Mouse (Mus musculus): ENCODE measurements around the gene Tmem235.

The Tmem235 gene

GRCm38 (mm10) chr11:117863174-117863856, 2.8 kb downstream of the Tmem235 start:
- in situ Hi-C loops (cut with MboI, MseI): no loop called here

DNA sequence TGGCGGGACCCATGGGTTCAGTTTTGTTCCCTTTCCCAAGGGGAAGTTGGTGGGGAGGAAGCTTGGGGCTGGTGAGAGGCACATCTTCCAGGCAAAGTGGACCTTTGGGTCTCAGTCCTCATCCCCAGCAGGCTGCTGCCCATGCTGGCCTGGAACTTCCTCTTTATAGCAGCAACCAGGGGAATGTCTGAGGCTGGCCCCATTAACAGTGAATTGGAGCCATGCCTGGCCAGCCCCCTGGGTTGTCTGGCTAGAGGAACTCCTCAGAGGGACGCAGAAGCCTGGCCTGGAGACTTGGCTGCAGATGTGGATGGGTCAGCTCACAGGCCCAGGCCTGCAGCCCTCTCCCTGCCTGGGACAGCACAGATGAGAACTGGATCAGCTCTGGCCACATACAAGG, 4.3 kb downstream of the Tmem235 start:
- in situ Hi-C loops (cut with MboI, MseI): no loop called here

DNA sequence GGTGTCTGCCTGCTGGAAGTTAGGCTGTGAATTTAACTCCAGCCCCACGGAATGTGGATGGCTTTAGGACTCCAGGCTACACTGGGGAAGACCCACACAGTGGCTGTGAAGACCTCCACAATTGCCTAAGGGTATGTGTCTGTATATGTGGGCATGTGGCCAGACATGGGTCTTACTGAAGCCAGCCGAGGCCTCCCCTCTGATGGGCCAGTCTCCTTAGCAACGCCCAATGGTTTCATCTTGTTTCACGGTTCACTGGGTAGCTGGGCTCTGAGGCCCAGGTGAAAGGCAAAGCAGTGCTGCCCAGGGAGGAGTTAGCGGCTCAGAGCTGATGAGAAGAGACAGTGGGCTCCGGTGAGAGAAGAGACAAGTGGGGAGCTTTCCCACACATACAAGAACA, 5.4 kb downstream of the Tmem235 start:
- in situ Hi-C loops (cut with MboI, MseI): no loop called here

GRCm38 (mm10) chr11:117870688-117871365, 10.3 kb downstream of the Tmem235 start:
- in situ Hi-C loops (cut with MboI, MseI): loop anchor here (5.0 kb wide), 1 partner anchor 151 kb away; no protein-coding TSS in a partner anchor

- in situ Hi-C loops (cut with MboI, MseI): loop anchor here (5.0 kb wide), 1 partner anchor 151 kb away; no protein-coding TSS in a partner anchor
Observed at GRCm38 (mm10) chr11:117871376-117871775, 10.8 kb downstream of the Tmem235 start.

DNA sequence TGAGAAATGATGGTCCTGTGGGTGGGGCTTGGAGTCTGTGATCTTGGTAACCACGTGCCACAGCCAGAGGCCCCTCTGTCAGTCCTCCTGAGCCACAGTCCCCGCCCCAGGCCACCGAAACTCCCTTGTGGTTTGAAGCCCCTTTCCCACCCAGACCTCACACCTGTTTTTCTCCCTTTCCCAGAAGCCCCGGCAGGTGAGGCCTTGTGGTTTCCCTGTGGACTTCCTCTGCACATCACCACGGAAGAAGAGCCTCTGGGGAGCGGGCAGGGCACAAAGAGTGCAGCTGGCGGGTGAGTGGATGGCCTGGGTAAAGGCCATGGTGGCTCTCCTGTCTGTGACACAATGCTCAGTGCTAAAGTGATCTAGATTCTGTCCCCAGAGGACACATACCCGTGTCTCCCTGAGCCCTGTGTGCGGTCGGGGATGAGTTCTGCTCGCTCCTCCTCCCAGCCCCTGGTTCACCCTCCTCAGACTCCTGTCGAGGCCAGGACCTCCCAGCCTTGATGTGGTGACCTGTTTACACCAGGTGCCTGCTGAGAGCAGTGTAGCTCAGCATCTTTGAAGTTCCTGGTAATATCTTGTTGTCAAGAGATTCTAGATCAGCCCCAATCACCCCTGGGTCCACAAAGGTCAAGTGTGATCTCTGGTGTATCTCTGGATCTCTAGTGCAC, 11.5 kb downstream of the Tmem235 start:
- in situ Hi-C loops (cut with MboI, MseI): loop anchor here (5.0 kb wide), 1 partner anchor 150 kb away; no protein-coding TSS in a partner anchor

GRCm38 (mm10) chr11:117872861-117873608, 12.5 kb downstream of the Tmem235 start, which contains the start of gene Tha1:
Tha1 (minus strand) TSS chr11:117873481.
- in situ Hi-C loops (cut with MboI, MseI): loop anchor here (5.0 kb wide), 1 partner anchor 149 kb away; no protein-coding TSS in a partner anchor

GRCm38 (mm10) chr11:117874419-117874818, 13.9 kb downstream of the Tmem235 start:
- in situ Hi-C loops (cut with MboI, MseI): loop anchor here (5.0 kb wide), 1 partner anchor 148 kb away; no protein-coding TSS in a partner anchor

GRCm38 (mm10) chr11:117875681-117876080, 15.1 kb downstream of the Tmem235 start:
- in situ Hi-C loops (cut with MboI, MseI): loop anchor here (5.0 kb wide), 1 partner anchor 33 kb away; no protein-coding TSS in a partner anchor

GRCm38 (mm10) chr11:117877917-117878745, 17.6 kb downstream of the Tmem235 start:
- in situ Hi-C loops (cut with MboI, MseI): loop anchor here (5.0 kb wide), 1 partner anchor 36 kb away; no protein-coding TSS in a partner anchor

GRCm38 (mm10) chr11:117878892-117879291, 18.3 kb downstream of the Tmem235 start:
- in situ Hi-C loops (cut with MboI, MseI): loop anchor here (5.0 kb wide), 1 partner anchor 37 kb away; no protein-coding TSS in a partner anchor

DNA sequence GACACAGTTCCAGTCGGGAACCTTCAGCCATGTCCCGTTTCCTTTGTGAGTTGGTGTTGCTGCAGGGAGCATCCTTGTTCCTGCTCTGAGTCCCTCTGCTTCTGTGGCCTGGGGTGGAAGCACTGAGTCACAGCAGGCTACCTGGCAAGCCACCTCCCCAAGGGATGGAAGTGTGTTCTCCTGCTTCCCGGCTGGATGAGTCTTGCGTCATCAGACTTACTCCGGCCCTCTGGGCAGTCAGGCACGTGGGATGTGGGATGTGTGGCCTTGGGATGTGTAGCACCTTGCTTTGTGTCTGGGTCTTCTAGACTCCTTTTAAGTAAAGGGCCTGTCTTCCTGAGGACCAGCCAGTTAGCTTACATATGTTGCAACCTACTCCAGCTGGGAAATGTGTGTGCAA, 19.1 kb downstream of the Tmem235 start:
- in situ Hi-C loops (cut with MboI, MseI): loop anchor here (5.0 kb wide), 2 partner anchors 37 to 38 kb away; no protein-coding TSS in a partner anchor

- in situ Hi-C loops (cut with MboI, MseI): loop anchor here (5.0 kb wide), 1 partner anchor 37 kb away; no protein-coding TSS in a partner anchor
Observed at GRCm38 (mm10) chr11:117880336-117880976, 19.9 kb downstream of the Tmem235 start.

DNA sequence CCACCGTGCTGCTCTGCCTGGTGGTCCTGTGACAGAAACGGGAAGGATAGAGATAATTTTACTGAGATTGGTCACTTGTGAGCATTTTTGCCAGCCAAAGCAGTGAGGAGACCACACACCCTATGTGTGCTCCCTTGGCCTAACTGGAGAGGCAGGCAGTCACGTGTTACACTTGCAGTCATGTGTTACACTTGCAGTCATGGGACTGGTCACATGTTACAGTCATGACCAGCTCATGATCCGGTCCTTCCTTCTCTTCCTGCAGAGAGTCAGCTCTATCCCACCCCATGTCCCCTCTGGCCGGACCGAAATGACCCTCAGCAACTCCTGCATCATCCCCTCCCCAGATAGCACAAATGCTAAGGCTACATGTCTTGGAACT, 20.4 kb downstream of the Tmem235 start:
- in situ Hi-C loops (cut with MboI, MseI): loop anchor here (5.0 kb wide), 1 partner anchor 36 kb away; no protein-coding TSS in a partner anchor

- in situ Hi-C loops (cut with MboI, MseI): loop anchor here (5.0 kb wide), 1 partner anchor 36 kb away; no protein-coding TSS in a partner anchor
Observed at GRCm38 (mm10) chr11:117881787-117882186, 21.2 kb downstream of the Tmem235 start.

DNA sequence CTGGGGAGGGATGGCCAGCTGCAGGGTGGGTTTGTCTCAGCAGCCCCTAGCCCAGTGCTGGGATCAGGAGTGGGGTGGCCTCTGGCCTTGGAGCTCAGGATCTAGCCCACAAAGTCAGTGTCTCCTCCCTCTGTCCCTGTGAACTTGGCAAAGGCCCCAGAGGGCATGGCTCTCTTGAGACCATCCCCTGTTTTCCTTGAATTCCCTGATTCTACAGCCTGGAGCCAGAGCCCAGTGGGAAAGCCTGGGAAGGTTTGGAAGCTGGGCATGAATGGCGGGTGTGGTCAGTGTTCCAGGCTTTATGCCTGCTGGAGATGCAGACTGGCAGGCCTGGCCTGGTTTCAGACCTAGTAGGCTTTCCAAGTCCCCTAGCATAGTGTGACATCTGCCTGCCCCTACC, 21.7 kb downstream of the Tmem235 start:
- in situ Hi-C loops (cut with MboI, MseI): loop anchor here (5.0 kb wide), 1 partner anchor 35 kb away; no protein-coding TSS in a partner anchor

DNA sequence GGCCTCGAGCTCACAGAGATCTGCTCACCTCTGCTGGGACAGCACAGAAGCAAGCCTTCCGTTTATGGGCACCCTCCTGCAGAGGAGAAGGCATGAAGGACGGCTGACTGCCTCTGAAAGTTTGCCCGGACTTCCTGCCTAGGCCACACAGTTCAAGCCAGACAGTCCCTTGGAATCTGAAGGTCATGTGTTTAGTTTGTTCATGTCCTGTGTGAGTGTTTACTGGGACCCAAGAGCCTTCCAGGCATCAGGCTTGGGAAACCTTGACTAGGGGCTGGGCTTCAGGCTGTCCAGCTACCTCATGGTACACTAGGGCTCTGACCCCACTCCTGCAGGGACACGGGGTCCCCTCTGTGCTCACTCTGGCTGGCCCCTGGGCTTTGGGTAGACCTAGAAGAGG, 25.4 kb downstream of the Tmem235 start:
- in situ Hi-C loops (cut with MboI, MseI): no loop called here

DNA sequence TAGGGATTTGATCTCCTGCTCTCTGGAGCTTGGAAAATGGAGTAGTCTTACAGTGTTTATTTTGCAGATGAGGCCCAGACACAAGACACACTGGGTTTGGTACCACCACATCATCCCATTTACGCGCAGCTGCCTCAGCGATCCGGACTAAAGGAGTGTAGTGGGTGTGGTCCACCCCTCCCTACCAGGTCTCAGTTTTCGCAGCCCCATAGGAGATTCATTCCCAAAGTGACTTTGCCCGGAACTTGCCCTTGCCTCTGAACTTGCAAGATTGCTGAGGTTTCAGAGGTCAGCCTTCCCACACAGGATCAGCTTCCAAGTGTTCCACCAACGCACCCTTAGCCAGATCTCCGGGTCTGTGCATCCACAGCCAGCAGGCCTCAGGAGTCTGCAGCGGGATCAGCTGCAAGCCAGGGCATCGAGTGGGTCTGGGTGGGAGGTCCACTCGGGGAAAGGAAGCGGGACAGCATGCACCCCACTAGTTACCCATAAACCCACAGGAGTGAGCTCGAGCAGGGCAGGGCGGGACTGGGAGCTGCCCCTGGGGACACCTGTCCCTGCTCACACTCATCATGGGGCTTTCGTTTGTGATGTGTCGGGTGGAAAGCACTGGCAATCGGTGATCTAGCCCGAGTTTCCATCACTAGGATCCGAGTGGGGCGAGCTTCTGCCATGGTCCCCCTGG, 27.8 kb downstream of the Tmem235 start:
- in situ Hi-C loops (cut with MboI, MseI): no loop called here

Measured in T-helper 2 cell (primary cell).